Mouse (Mus musculus) ES-E14 (cell line): ENCODE data around the gene Gm10964.

Experiments used
- CHD2 ChIP-seq: IDR thresholded peaks from 2 replicates; pipeline ENCODE4 v1.6.1; 2014; ENCODE audit warnings: mild to moderate bottlenecking, low read depth, low read length, inconsistent platforms
- HCFC1 ChIP-seq: IDR thresholded peaks from 2 replicates; pipeline ENCODE4 v1.6.1; 2012; ENCODE audit warnings: low read length, inconsistent platforms, borderline replicate concordance; ENCODE audit not compliant: insufficient read depth
- MAFK ChIP-seq: IDR thresholded peaks from 2 replicates; pipeline ENCODE4 v1.6.1; 2014; ENCODE audit warnings: mild to moderate bottlenecking, low read depth, low read length, inconsistent platforms; ENCODE audit not compliant: insufficient read depth
- ZC3H11A ChIP-seq: IDR thresholded peaks from 2 replicates; pipeline ENCODE4 v1.6.1; 2012; ENCODE audit warnings: low read depth, mild to moderate bottlenecking, inconsistent platforms, low read length, borderline replicate concordance

DNA sequence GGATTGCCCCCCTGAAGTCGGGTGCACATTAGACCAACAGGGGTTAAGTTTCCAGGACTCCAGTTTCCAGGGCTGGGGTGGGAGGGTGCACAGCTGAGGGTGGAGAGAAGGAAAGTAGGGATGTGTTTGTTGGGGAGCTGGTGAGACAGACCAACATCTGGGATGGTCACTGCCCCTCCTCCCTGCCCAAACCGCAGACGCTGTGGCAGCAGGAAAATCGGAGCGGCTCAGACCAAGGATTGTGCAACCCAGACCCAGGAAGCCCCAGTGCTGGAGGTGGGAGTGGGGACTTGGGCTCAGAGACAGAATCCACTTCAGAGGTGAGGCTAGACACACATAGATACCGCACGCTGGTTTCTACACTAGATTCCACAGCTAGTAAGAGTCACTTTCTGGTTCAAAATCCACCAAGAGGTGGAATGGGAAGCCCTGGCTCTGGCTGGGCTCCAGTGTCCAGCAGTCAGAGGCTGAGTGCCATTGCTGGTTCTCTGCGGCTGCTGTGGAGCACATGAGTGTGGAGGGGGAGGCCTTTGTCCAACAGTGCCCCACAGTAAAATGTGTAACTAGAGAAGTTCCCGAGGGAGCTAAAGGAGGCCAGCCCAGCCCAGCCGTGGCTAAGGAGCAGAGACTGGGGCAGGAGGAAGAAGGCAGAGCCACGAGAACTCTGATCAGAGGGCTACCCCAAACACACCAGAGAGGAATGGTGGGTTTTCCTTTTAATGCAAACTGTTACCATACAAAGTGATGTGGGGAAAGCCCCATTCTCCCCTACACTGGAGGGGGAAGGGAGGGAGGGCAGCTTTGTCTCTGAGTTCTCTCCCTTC, 4.3 kb upstream of the Gm10964 start:
- TF ChIP-seq HCFC1 = no peak
- no peak for TF ChIP-seq CHD2
- TF ChIP-seq MAFK = no peak
- no peak for TF ChIP-seq ZC3H11A
